Mouse (Mus musculus) myocyte (in vitro differentiated cells): ENCODE results near the gene Fam228b. TPM values are rescaled to one million over a fixed set of nuclear protein-coding genes. Genes with fewer than 3 reads are reported as not detected.
"Not testable (repeated sequence)": the region's sequence is repeated elsewhere in the genome, so short reads cannot be mapped to it uniquely, and the experiment has no call there.

Experiments
- H3K27me3 ChIP-seq: one replicate; pipeline ENCODE4 v1.6.1; 2011; ENCODE audit not compliant: control insufficient read depth, insufficient read depth, insufficient read length
- H3K36me3 ChIP-seq: one replicate; pipeline ENCODE4 v1.6.1; 2011; ENCODE audit not compliant: control insufficient read depth, insufficient read depth
- H3K4me2 ChIP-seq: one replicate; pipeline ENCODE4 v1.6.1; 2011; ENCODE audit warnings: low read depth, control low read depth
- H3K4me3 ChIP-seq: one replicate; pipeline ENCODE4 v1.5.1; 2011; ENCODE audit warnings: mild to moderate bottlenecking, control low read depth, moderate library complexity
- H3K79me2 ChIP-seq: one replicate; pipeline ENCODE4 v1.6.1; 2011; ENCODE audit not compliant: control insufficient read depth, insufficient read depth
- H3ac ChIP-seq: one replicate; pipeline ENCODE4 v1.6.1; 2011; ENCODE audit not compliant: control insufficient read depth, insufficient read length
- CEBPB ChIP-seq: IDR thresholded peaks from 2 replicates; pipeline ENCODE4 v1.6.1; 2011; ENCODE audit warnings: mild to moderate bottlenecking, moderate library complexity; ENCODE audit not compliant: poor library complexity, insufficient read depth, severe bottlenecking
- E2F4 ChIP-seq: IDR thresholded peaks from one replicate; pipeline ENCODE4 v1.6.1; 2011; ENCODE audit warnings: mild to moderate bottlenecking, control low read depth, moderate library complexity; ENCODE audit not compliant: insufficient read depth
- MAX ChIP-seq: IDR thresholded peaks from one replicate; pipeline ENCODE4 v1.6.1; 2011; ENCODE audit warnings: low read depth, mild to moderate bottlenecking, control low read depth
- MYOD1 ChIP-seq, 3 experiments: IDR thresholded peaks; one replicate each; pipeline ENCODE4 v1.6.1; 2011; ENCODE audit warnings: control low read depth in 2 of 3, low read depth in 2 of 3, mild to moderate bottlenecking in 2 of 3, moderate library complexity in 1 of 3; ENCODE audit not compliant: insufficient read length in 2 of 3, control insufficient read depth in 1 of 3
- MYOG ChIP-seq, 3 experiments: IDR thresholded peaks; one replicate each; pipeline ENCODE4 v1.6.1; 2011; ENCODE audit warnings: control low read depth in 2 of 3, low read depth in 2 of 3, mild to moderate bottlenecking in 2 of 3; ENCODE audit not compliant: insufficient read length in 2 of 3, control insufficient read depth in 1 of 3, insufficient read depth in 1 of 3
- POLR2A ChIP-seq: IDR thresholded peaks from one replicate; pipeline ENCODE4 v1.6.1; 2011; ENCODE audit warnings: low read depth, mild to moderate bottlenecking, control low read depth, moderate library complexity; ENCODE audit not compliant: insufficient read length
- POLR2AphosphoS2 ChIP-seq: IDR thresholded peaks from one replicate; pipeline ENCODE4 v1.6.1; 2011; ENCODE audit warnings: low read depth, control low read depth; ENCODE audit not compliant: insufficient read length
- REST ChIP-seq: IDR thresholded peaks from one replicate; pipeline ENCODE4 v1.6.1; 2011; ENCODE audit warnings: mild to moderate bottlenecking, control low read depth, moderate library complexity; ENCODE audit not compliant: insufficient read depth, insufficient read length
- SRF ChIP-seq: IDR thresholded peaks from one replicate; pipeline ENCODE4 v1.6.1; 2011; ENCODE audit warnings: low read depth; ENCODE audit not compliant: control insufficient read depth, insufficient read length
- TCF12 ChIP-seq: IDR thresholded peaks from one replicate; pipeline ENCODE4 v1.6.1; 2011; ENCODE audit warnings: mild to moderate bottlenecking, control low read depth; ENCODE audit not compliant: poor library complexity, insufficient read depth, severe bottlenecking
- TCF3 ChIP-seq: IDR thresholded peaks from one replicate; pipeline ENCODE4 v1.6.1; 2011; ENCODE audit warnings: low read depth, control low read depth; ENCODE audit not compliant: insufficient read length
- USF1 ChIP-seq: IDR thresholded peaks from one replicate; pipeline ENCODE4 v1.6.1; 2011; ENCODE audit warnings: low read depth, mild to moderate bottlenecking, control low read depth, moderate library complexity
- polyA plus RNA-seq: library from polyadenylated mRNA; unstranded; fragments of >200 nt; fragmentation: generic; extraction: Trizol; gene quantifications from one replicate; pipeline ENCODE4 v1.2.1, GENCODE M21; 2012; ENCODE audit warnings: missing spikeins

The Fam228b gene
- polyA plus RNA-seq, 1 experiment, result 0.07 TPM

DNA sequence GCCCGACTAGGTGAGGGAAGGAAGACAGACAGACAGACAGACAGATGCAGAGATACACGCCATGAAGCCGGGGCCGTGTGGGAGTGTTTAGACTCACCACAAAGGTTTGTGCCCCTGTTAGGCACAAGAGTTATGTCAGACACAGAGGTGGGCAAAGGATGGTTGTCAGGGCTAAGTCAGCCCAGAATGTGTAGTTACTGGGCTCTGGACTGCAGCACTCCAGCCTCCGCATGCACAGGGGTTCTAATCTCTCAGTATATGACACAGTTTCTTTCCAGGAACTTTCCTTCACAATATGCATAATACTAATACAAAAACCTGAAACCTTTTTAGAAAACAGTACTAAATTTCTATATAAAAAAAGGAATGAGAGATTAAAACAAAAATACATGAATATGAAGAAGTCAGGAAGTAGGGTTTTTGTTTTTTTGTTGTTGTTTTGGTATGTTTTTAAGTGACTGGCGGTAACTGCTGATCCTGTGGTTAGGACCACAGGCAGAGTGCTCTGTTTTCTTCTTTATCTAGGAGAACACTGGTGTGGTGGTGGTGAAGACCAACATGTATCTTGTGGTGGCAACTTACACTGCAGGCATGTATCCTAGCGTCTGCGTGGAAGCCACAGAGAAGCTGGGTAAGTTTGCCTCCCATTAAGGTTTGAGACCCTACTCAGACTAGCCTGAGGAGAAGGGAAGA, 6.0 kb upstream of the Fam228b start:
- TF ChIP-seq REST, result no peak
- no peak for TF ChIP-seq MYOD1 (IDR thresholded peaks at IDR 0.05; ENCODE audit: control insufficient read depth in 1 of 3, insufficient read length in 2 of 3, low read depth in 2 of 3)
- no peak for TF ChIP-seq E2F4
- no peak for TF ChIP-seq MYOG (IDR thresholded peaks at IDR 0.05; ENCODE audit: control insufficient read depth in 1 of 3, insufficient read depth in 1 of 3, insufficient read length in 2 of 3, low read depth in 2 of 3)
- TF ChIP-seq CEBPB, result no peak
- TF ChIP-seq POLR2A, result no peak
- TF ChIP-seq TCF3, result no peak
- TF ChIP-seq MAX, result no peak
- no peak for TF ChIP-seq POLR2AphosphoS2
- TF ChIP-seq TCF12, result no peak
- Histone ChIP-seq H3K36me3 (no peaks in the 10 kb centered on the region), H3K79me2 (no peaks in the 10 kb centered on the region)

DNA sequence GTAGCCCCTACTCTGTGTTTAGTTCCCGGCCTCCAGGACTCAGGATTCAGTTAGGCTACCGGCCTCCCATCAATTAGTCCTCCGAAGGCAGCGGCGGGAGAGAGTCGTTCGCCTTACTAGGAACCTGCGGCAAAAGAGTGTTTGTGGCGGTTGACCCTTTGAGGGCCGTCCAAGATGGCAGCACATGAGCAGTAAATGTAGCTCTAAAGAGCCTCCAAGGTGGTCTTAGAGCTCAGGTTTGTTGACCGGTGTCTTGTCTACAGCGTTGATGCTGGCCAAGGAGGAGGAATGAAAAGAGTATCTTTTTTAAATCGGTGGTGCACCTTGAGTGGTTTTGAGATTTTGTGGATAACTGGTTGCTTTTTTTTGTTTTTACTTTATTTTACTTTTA, 261 bp upstream of the Fam228b start:
- H3K27me3 ChIP-seq, result no peaks in the 10 kb centered on the region
- peak overlapping the region; percentile 71 for H3K4me2 ChIP-seq
- TF ChIP-seq MAX, result no peak
- H3K4me3 ChIP-seq, result peak overlapping the region; percentile 23
- H3K79me2 ChIP-seq, result no peaks in the 10 kb centered on the region
- no peaks in the 10 kb centered on the region for H3K36me3 ChIP-seq
- peak overlapping the region; percentile 5 for H3ac ChIP-seq

More for the DNA sequence above, 6.0 kb upstream of the Fam228b start:
- H3K27me3 ChIP-seq, result no peaks in the 10 kb centered on the region
- H3ac ChIP-seq, result no peak overlapping the region
- H3K4me3 ChIP-seq, result no peak overlapping the region
- no peak overlapping the region for H3K4me2 ChIP-seq

DNA sequence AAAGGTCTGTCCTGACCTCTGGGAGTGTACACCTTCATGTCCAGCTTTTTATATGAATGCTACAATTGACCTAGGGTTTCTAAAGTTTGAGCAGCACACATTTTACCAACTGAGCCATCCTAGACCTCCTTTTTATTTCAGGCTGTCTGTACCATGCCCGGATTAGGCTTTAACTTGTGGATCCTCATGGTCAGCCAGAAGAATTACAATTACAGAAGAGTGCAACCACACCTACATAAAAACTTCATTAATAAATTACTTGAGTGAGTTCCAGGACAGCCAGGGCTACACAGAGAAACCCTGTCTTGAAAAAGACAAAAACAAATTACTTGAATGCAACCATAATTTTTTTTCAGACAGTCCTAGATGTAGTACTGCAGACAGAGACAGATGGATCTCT, 12.0 kb downstream of the Fam228b start:
- no peaks in the 10 kb centered on the region for H3K36me3 ChIP-seq
- H3K27me3 ChIP-seq, result no peaks in the 10 kb centered on the region
- H3K79me2 ChIP-seq, result no peaks in the 10 kb centered on the region
- H3K4me3 ChIP-seq, result no peak overlapping the region
- no peak overlapping the region for H3ac ChIP-seq
- TF ChIP-seq MAX (no peak), SRF (no peak), TCF3 (no peak), TCF12 (no peak), POLR2AphosphoS2 (no peak), MYOG (IDR thresholded peaks at IDR 0.05; ENCODE audit: control insufficient read depth in 1 of 3, insufficient read depth in 1 of 3, insufficient read length in 2 of 3, low read depth in 2 of 3) (no peak), USF1 (no peak)
- H3K4me2 ChIP-seq, result no peak overlapping the region

DNA sequence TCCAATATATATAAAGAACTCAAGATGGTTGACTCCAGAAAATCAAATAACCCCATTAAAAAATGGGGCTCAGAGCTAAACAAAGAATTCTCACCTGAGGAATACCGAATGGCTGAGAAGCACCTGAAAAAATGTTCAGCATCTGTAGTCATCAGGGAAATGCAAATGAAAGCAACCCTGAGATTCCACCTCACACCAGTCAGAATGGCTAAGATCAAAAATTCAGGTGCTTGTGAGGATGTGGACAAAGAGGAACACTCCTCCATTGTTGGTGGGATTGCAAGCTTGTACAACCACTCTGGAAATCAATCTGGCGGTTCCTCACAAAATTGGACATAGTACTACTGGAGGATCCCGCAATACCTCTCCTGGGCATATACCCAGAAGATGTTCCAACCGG, 14.6 kb downstream of the Fam228b start:
- H3K27me3 ChIP-seq, H3K4me3 ChIP-seq, H3K4me2 ChIP-seq, H3ac ChIP-seq, H3K79me2 ChIP-seq, H3K36me3 ChIP-seq: not testable (repeated sequence)

DNA sequence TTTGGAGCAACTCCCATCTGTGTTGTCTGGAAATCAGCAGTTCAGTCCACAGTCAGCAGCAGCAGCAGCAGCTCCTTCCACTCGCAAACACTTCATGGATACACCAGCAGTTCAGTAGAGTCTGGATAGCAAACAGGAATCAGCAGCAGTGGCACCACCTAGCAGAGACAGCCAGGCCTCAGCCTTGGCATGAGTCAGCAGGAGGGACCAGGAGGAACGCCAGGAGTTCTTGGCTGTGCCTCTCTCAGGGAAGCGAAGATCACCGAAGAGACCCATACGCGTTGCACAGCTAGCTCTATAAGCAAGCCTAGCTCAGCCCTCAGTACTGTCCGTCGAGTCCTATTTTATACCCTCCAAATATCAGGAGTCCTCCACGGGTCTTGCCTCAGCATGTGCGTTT, 24.6 kb downstream of the Fam228b start:
- TF ChIP-seq E2F4 (no peak), REST (no peak), MYOG (IDR thresholded peaks at IDR 0.05; ENCODE audit: control insufficient read depth in 1 of 3, insufficient read depth in 1 of 3, insufficient read length in 2 of 3, low read depth in 2 of 3) (no peak), USF1 (no peak), CEBPB (no peak), MYOD1 (IDR thresholded peaks at IDR 0.05; ENCODE audit: control insufficient read depth in 1 of 3, insufficient read length in 2 of 3, low read depth in 2 of 3) (no peak), SRF (no peak), MAX (no peak), POLR2A (no peak), TCF3 (no peak), POLR2AphosphoS2 (no peak), TCF12 (no peak)
- no peak overlapping the region for H3K4me2 ChIP-seq
- no peak overlapping the region for H3ac ChIP-seq
- H3K27me3 ChIP-seq, result no peaks in the 10 kb centered on the region
- H3K36me3 ChIP-seq, result no peaks in the 10 kb centered on the region
- no peak overlapping the region for H3K4me3 ChIP-seq
- no peaks in the 10 kb centered on the region for H3K79me2 ChIP-seq

DNA sequence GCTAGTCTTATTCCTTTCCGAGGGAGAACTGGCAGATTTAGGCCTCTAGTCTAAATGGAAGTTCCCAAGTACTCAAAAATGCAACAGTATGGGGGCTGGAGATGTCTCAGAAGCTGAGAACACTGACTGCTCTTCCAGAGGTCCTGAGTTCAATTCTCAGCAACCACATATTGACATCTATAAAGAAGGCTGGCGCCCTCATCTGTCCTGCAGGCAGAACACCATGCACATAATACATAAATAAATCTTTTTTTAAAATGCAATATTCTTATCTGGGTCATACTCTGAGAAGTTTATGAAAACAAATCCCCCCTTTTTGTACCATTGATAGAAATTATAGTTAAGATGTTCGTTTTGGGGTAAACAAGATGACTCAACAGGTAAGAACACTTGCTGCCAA, 26.9 kb downstream of the Fam228b start:
- Histone ChIP-seq H3K27me3 (no peaks in the 10 kb centered on the region), H3K4me3 (no peak overlapping the region), H3K79me2 (no peaks in the 10 kb centered on the region), H3K4me2 (no peak overlapping the region), H3K36me3 (no peaks in the 10 kb centered on the region), H3ac (no peak overlapping the region)
- no peak for TF ChIP-seq POLR2AphosphoS2
- no peak for TF ChIP-seq E2F4
- TF ChIP-seq MAX, result no peak
- TF ChIP-seq REST, result no peak
- TF ChIP-seq USF1, result no peak
- TF ChIP-seq TCF12, result no peak
- TF ChIP-seq CEBPB, result no peak
- no peak for TF ChIP-seq MYOD1 (IDR thresholded peaks at IDR 0.05; ENCODE audit: control insufficient read depth in 1 of 3, insufficient read length in 2 of 3, low read depth in 2 of 3)
- TF ChIP-seq MYOG (IDR thresholded peaks at IDR 0.05; ENCODE audit: control insufficient read depth in 1 of 3, insufficient read depth in 1 of 3, insufficient read length in 2 of 3, low read depth in 2 of 3), result no peak
- no peak for TF ChIP-seq POLR2A
- TF ChIP-seq SRF, result no peak
- TF ChIP-seq TCF3, result no peak
